Mouse (Mus musculus) megakaryocyte, embryonic 14.5 days (primary cell): ENCODE results near the gene Mt4.

ENCODE experiments used
- FLI1 ChIP-seq: IDR thresholded peaks from 2 replicates; pipeline ENCODE4 v1.6.1; 2012; ENCODE audit warnings: low read length, inconsistent platforms, mixed read lengths
- GATA1 ChIP-seq: IDR thresholded peaks from 3 replicates; pipeline ENCODE4 v1.6.1; 2012; ENCODE audit warnings: mixed read lengths, low read length, inconsistent platforms, borderline replicate concordance

GRCm38 (mm10) chr8:94183117-94183516, 46.1 kb downstream of the Mt4 start:
- no peak for TF ChIP-seq FLI1
- TF ChIP-seq GATA1, result no peak
